Mouse (Mus musculus): ENCODE data around the gene Fndc1. TPM values are rescaled to one million over a fixed set of nuclear protein-coding genes. Genes with fewer than 3 reads are reported as not detected.

The Fndc1 gene
- total and polyA plus RNA-seq, 2 experiments from 2014 or later = 5.6 to 8.5 TPM

- no peak for TF ChIP-seq CTCF (IDR thresholded peaks at IDR 0.05; ENCODE audit: low read depth)
- no peaks in the 10 kb centered on the region for H3K27me3 ChIP-seq (ENCODE audit: insufficient read depth, low read length)
- H3K27ac ChIP-seq (ENCODE audit: low read depth, low read length) = no peak overlapping the region
- DNase-seq (no peak), ATAC-seq (no peak)
- no peaks in the 10 kb centered on the region for H3K36me3 ChIP-seq (ENCODE audit: insufficient read depth)
- H3K4me2 ChIP-seq (ENCODE audit: low read depth) = no peak overlapping the region
- no peaks in the 10 kb centered on the region for H3K9me3 ChIP-seq (ENCODE audit: low read length)
- H3K4me3 ChIP-seq (ENCODE audit: low read depth, low read length) = no peak overlapping the region
- no peak overlapping the region for H3K9ac ChIP-seq
- WGBS = 51% methylated on average over 7 of the region's 7 CpGs
- H3K4me1 ChIP-seq (ENCODE audit: insufficient read depth) = no peaks in the 10 kb centered on the region
These were observed 73.7 kb downstream of the Fndc1 start for GRCm38 (mm10) chr17:7753383-7753782.

- Histone ChIP-seq H3K9me3 (ENCODE audit: low read length) (no peaks in the 10 kb centered on the region), H3K36me3 (ENCODE audit: insufficient read depth) (no peaks in the 10 kb centered on the region), H3K27me3 (ENCODE audit: insufficient read depth, low read length) (no peaks in the 10 kb centered on the region), H3K4me3 (ENCODE audit: low read depth, low read length) (no peak overlapping the region), H3K9ac (no peak overlapping the region), H3K4me1 (ENCODE audit: insufficient read depth) (0 out of 2 replicates have a peak, but pooled peaks cover 3% of the 10 kb centered on the region), H3K4me2 (ENCODE audit: low read depth) (no peak overlapping the region), H3K27ac (ENCODE audit: low read depth, low read length) (no peak overlapping the region)
- ATAC-seq (no peak), DNase-seq (no peak)
- 81% methylated on average over 4 of the region's 4 CpGs for WGBS
- TF ChIP-seq CTCF (IDR thresholded peaks at IDR 0.05; ENCODE audit: low read depth) = no peak
These were observed 77.9 kb downstream of the Fndc1 start for GRCm38 (mm10) chr17:7749051-7749815.

GRCm38 (mm10) chr17:7746841-7747240, 80.3 kb downstream of the Fndc1 start:
- DNase-seq = peak; percentile 37
- H3K27ac ChIP-seq (ENCODE audit: low read depth, low read length) = no peak overlapping the region

GRCm38 (mm10) chr17:7744976-7745375, 82.1 kb downstream of the Fndc1 start:
- H3K4me3 ChIP-seq (ENCODE audit: low read depth, low read length) = no peak overlapping the region
- H3K27ac ChIP-seq (ENCODE audit: low read depth, low read length) = no peak overlapping the region
- WGBS = 76% methylated on average over 4 of the region's 4 CpGs
- no peak for TF ChIP-seq CTCF (IDR thresholded peaks at IDR 0.05; ENCODE audit: low read depth)
- DNase-seq (peak; percentile 16), ATAC-seq (peak; percentile 54; the same call in 1 of the 2 replicates)
- H3K27me3 ChIP-seq (ENCODE audit: insufficient read depth, low read length) = no peaks in the 10 kb centered on the region
- 0 out of 2 replicates have a peak, but pooled peaks cover 3% of the 10 kb centered on the region for H3K4me1 ChIP-seq (ENCODE audit: insufficient read depth)
- H3K4me2 ChIP-seq (ENCODE audit: low read depth) = no peak overlapping the region
- H3K9ac ChIP-seq = no peak overlapping the region
- H3K36me3 ChIP-seq (ENCODE audit: insufficient read depth) = no peaks in the 10 kb centered on the region
- no peaks in the 10 kb centered on the region for H3K9me3 ChIP-seq (ENCODE audit: low read length)

More at GRCm38 (mm10) chr17:7746841-7747240, 80.3 kb downstream of the Fndc1 start:
- Histone ChIP-seq H3K4me3 (ENCODE audit: low read depth, low read length) (no peak overlapping the region), H3K4me2 (ENCODE audit: low read depth) (no peak overlapping the region), H3K27me3 (ENCODE audit: insufficient read depth, low read length) (no peaks in the 10 kb centered on the region), H3K9ac (no peak overlapping the region), H3K9me3 (ENCODE audit: low read length) (no peaks in the 10 kb centered on the region), H3K4me1 (ENCODE audit: insufficient read depth) (0 out of 2 replicates have a peak, but pooled peaks cover 3% of the 10 kb centered on the region), H3K36me3 (ENCODE audit: insufficient read depth) (no peaks in the 10 kb centered on the region)
- TF ChIP-seq CTCF (IDR thresholded peaks at IDR 0.05; ENCODE audit: low read depth) = no peak
- WGBS = 56% methylated on average over 3 of the region's 3 CpGs
- peak; percentile 91 for ATAC-seq

- H3K27ac ChIP-seq (ENCODE audit: low read depth, low read length) = no peak overlapping the region
- H3K4me1 ChIP-seq (ENCODE audit: insufficient read depth) = no peaks in the 10 kb centered on the region
- no peaks in the 10 kb centered on the region for H3K36me3 ChIP-seq (ENCODE audit: insufficient read depth)
- no peak overlapping the region for H3K4me3 ChIP-seq (ENCODE audit: low read depth, low read length)
- H3K9me3 ChIP-seq (ENCODE audit: low read length) = no peaks in the 10 kb centered on the region
- ATAC-seq (no peak), DNase-seq (no peak)
- H3K9ac ChIP-seq = no peak overlapping the region
- no peak overlapping the region for H3K4me2 ChIP-seq (ENCODE audit: low read depth)
- H3K27me3 ChIP-seq (ENCODE audit: insufficient read depth, low read length) = no peaks in the 10 kb centered on the region
- TF ChIP-seq CTCF (IDR thresholded peaks at IDR 0.05; ENCODE audit: low read depth) = no peak
- WGBS = 28% methylated on average over 2 of the region's 2 CpGs
These were observed 86.1 kb downstream of the Fndc1 start for GRCm38 (mm10) chr17:7740988-7741387.

GRCm38 (mm10) chr17:7722991-7723390, 104.1 kb downstream of the Fndc1 start:
- H3K4me2 ChIP-seq (ENCODE audit: low read depth) = no peak overlapping the region
- no peak overlapping the region for H3K4me3 ChIP-seq (ENCODE audit: low read depth, low read length)
- 47% methylated on average over 4 of the region's 4 CpGs for WGBS
- no peaks in the 10 kb centered on the region for H3K36me3 ChIP-seq (ENCODE audit: insufficient read depth)
- H3K9ac ChIP-seq = no peak overlapping the region
- no peak overlapping the region for H3K27ac ChIP-seq (ENCODE audit: low read depth, low read length)
- no peaks in the 10 kb centered on the region for H3K4me1 ChIP-seq (ENCODE audit: insufficient read depth)
- ATAC-seq (no peak), DNase-seq (peak; percentile 10)
- no peaks in the 10 kb centered on the region for H3K27me3 ChIP-seq (ENCODE audit: insufficient read depth, low read length)
- no peak for TF ChIP-seq CTCF (IDR thresholded peaks at IDR 0.05; ENCODE audit: low read depth)
- no peaks in the 10 kb centered on the region for H3K9me3 ChIP-seq (ENCODE audit: low read length)

GRCm38 (mm10) chr17:7718886-7719285, 108.2 kb downstream of the Fndc1 start:
- Histone ChIP-seq H3K27ac (ENCODE audit: low read depth, low read length) (no peak overlapping the region), H3K4me1 (ENCODE audit: insufficient read depth) (no peaks in the 10 kb centered on the region), H3K9ac (no peak overlapping the region), H3K4me3 (ENCODE audit: low read depth, low read length) (no peak overlapping the region), H3K4me2 (ENCODE audit: low read depth) (no peak overlapping the region), H3K36me3 (ENCODE audit: insufficient read depth) (no peaks in the 10 kb centered on the region), H3K27me3 (ENCODE audit: insufficient read depth, low read length) (no peaks in the 10 kb centered on the region), H3K9me3 (ENCODE audit: low read length) (no peaks in the 10 kb centered on the region)
- peak; percentile 23 for DNase-seq
- ATAC-seq = no peak
- WGBS = 30% methylated on average over 1 of the region's 1 CpGs
- no peak for TF ChIP-seq CTCF (IDR thresholded peaks at IDR 0.05; ENCODE audit: low read depth)
